Mouse (Mus musculus) limb, embryonic 12.5 days (tissue): ENCODE results near the gene Gm17428. TPM values are rescaled to one million over a fixed set of nuclear protein-coding genes. Genes with fewer than 3 reads are reported as not detected.
"Not testable (repeated sequence)": the region's sequence is repeated elsewhere in the genome, so short reads cannot be mapped to it uniquely, and the experiment has no call there.

Source experiments
- ATAC-seq: fragments of 200-750 bp; cut with Nextera tagmentation; 2 replicates; pipeline ENCODE4 v1.8.0; 2017; ENCODE audit warnings: low read depth, moderate TSS enrichment; ENCODE audit not compliant: insufficient number of reproducible peaks, insufficient read depth, low FRiP score, low TSS enrichment
- H3K27ac ChIP-seq: fragments of 300-500 bp; sonication (generic); 2 replicates; pipeline ENCODE4 v1.5.1; 2016; ENCODE audit warnings: mild to moderate bottlenecking, moderate library complexity
- H3K27me3 ChIP-seq: fragments of 300-500 bp; sonication (generic); 2 replicates; pipeline ENCODE4 v1.6.1; 2016; ENCODE audit warnings: mild to moderate bottlenecking, moderate library complexity
- H3K36me3 ChIP-seq: fragments of 300-500 bp; sonication (generic); 2 replicates; pipeline ENCODE4 v1.6.1; 2016; ENCODE audit warnings: mild to moderate bottlenecking, moderate library complexity
- H3K4me1 ChIP-seq: fragments of 300-500 bp; sonication (generic); replicated peaks from 2 replicates; pipeline ENCODE4 v1.6.1; 2016
- H3K4me2 ChIP-seq: fragments of 300-500 bp; sonication (generic); 2 replicates; pipeline ENCODE4 v1.6.1; 2016; ENCODE audit warnings: mild to moderate bottlenecking, moderate library complexity
- H3K4me3 ChIP-seq: fragments of 300-500 bp; sonication (generic); replicated peaks from 2 replicates; pipeline ENCODE4 v1.5.1; 2016; ENCODE audit warnings: mild to moderate bottlenecking
- H3K9ac ChIP-seq: fragments of 300-500 bp; sonication (generic); replicated peaks from 2 replicates; pipeline ENCODE4 v1.6.1; 2016; ENCODE audit warnings: mild to moderate bottlenecking, moderate library complexity
- H3K9me3 ChIP-seq: fragments of 300-500 bp; sonication (generic); 2 replicates; pipeline ENCODE4 v1.6.1; 2016; ENCODE audit warnings: mild to moderate bottlenecking, moderate library complexity
- WGBS: fragments of 180-500 bp; shearing (Covaris S2); methylation state at CpG from one replicate; pipeline ENCODE4 v1.1.7; 2016; 5-methylcytosine and 5-hydroxymethylcytosine counted together
- polyA plus RNA-seq: library from polyadenylated mRNA; unstranded; fragments of >200 nt; fragmentation: Nextera tagmentation; extraction: Ambion mirVana; gene quantifications from 2 replicates; pipeline ENCODE4 v1.2.1, GENCODE M21; 2016

Gm17428 gene
- polyA plus RNA-seq, 1 experiment from 2014 or later, result not detected

GRCm38 (mm10) chr14:54966320-54966977 is 10.3 kb upstream of the Gm17428 start, which contains the start of gene Myh6:
TSS of gene Myh6 (minus strand) at chr14:54966927.
- no peaks in the 10 kb centered on the region for H3K36me3 ChIP-seq
- no peak within 1 kb of the TSS for H3K4me3 ChIP-seq
- H3K9ac ChIP-seq, result no peak within 1 kb of the TSS
- no peak for ATAC-seq
- H3K4me2 ChIP-seq, result no peak within 1 kb of the TSS
- WGBS, result 61% methylated on average over 7 of the region's 7 CpGs
- no peaks in the 10 kb centered on the region for H3K9me3 ChIP-seq
- H3K27me3 ChIP-seq, result peaks cover 8% of the 10 kb centered on the region
- no peak within 1 kb of the TSS for H3K27ac ChIP-seq
- peaks cover 8% of the 10 kb centered on the region; the same call in 1 of the 2 replicates for H3K4me1 ChIP-seq

DNA sequence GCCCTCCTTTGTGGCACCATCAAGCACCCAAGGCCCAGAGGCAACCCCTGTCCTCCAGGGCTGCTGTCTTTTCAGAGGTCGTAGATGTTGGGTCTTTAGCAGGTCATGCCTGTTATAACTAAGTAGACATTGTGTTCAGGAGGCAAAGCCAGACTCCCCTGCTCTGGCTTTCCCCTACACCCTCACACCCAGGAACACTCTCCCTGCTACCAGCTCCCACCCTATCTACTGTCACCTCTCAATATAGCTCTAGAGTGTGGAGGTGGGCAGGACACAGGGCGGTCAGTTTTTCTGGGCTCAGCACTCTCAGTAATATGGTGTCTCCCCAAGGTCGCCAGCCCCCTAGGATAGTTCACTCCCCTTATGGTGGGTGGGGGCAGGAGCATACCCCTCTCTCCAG is 8.9 kb upstream of the Gm17428 start:
- H3K4me1 ChIP-seq, result peaks cover 8% of the 10 kb centered on the region; the same call in 1 of the 2 replicates
- H3K9ac ChIP-seq, result no peak overlapping the region
- H3K27me3 ChIP-seq, result peaks cover 8% of the 10 kb centered on the region
- H3K27ac ChIP-seq, result no peak overlapping the region
- H3K9me3 ChIP-seq, result no peaks in the 10 kb centered on the region
- no peak for ATAC-seq
- H3K36me3 ChIP-seq, result no peaks in the 10 kb centered on the region
- WGBS, result 78% methylated on average over 3 of the region's 3 CpGs
- no peak overlapping the region for H3K4me2 ChIP-seq
- H3K4me3 ChIP-seq, result no peak overlapping the region

GRCm38 (mm10) chr14:54968344-54968743 is 8.4 kb upstream of the Gm17428 start:
- H3K4me2 ChIP-seq, result no peak overlapping the region
- H3K9ac ChIP-seq, result no peak overlapping the region
- H3K27ac ChIP-seq, result no peak overlapping the region
- peaks cover 8% of the 10 kb centered on the region; the same call in 1 of the 2 replicates for H3K4me1 ChIP-seq
- H3K36me3 ChIP-seq, result no peaks in the 10 kb centered on the region
- no peaks in the 10 kb centered on the region for H3K9me3 ChIP-seq
- H3K27me3 ChIP-seq, result peaks cover 8% of the 10 kb centered on the region
- no peak overlapping the region for H3K4me3 ChIP-seq
- ATAC-seq, result no peak

- not testable (repeated sequence) for H3K4me2 ChIP-seq, H3K9me3 ChIP-seq, ATAC-seq, H3K9ac ChIP-seq, H3K4me1 ChIP-seq, H3K27ac ChIP-seq, H3K4me3 ChIP-seq, H3K36me3 ChIP-seq
- 89% methylated on average over 11 of the region's 11 CpGs for WGBS
- H3K27me3 ChIP-seq, result peaks cover 14% of the 10 kb centered on the region
Observed at GRCm38 (mm10) chr14:54972786-54973185, 3.9 kb upstream of the Gm17428 start.

DNA sequence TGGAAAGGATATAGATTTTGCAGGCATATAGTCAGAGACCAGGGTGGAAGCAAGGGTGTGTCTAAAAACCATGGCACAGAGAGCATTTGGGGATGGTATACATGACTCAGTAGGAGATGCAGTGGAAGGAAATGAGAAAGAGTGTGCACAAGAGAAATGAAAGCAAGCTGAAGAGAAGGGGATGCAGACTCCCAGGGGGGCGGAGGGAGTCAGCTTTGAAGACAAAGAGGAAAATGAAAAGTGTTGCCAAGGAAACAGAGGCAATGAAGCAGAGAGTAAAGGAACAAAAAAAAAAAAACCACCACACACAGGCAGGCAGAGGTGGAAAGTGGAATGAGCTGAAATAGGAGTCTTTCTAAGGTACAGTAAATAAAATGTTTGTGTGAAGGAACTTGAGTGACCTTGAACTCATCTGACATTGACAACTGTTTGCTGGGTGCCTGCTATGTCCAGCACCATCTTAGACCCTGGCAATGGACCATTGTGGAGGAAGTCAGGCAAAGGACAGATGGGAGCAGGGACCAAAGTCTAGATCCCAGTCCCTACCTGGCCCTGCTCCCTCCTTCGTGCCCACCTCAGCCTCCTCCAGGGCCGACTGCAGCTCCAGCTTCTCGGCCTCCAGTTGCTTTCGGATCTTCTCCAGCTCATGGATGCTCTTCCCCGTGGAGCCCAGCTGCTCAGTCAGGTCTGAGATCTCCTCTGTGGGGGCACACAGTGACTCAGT is 2.5 kb upstream of the Gm17428 start:
- ATAC-seq, result no peak
- Histone ChIP-seq H3K4me2 (no peak overlapping the region), H3K27me3 (peaks cover 14% of the 10 kb centered on the region), H3K36me3 (no peaks in the 10 kb centered on the region), H3K4me3 (no peak overlapping the region), H3K9ac (no peak overlapping the region), H3K4me1 (no peaks in the 10 kb centered on the region), H3K27ac (no peak overlapping the region), H3K9me3 (no peaks in the 10 kb centered on the region)
- 80% methylated on average over 6 of the region's 6 CpGs for WGBS

DNA sequence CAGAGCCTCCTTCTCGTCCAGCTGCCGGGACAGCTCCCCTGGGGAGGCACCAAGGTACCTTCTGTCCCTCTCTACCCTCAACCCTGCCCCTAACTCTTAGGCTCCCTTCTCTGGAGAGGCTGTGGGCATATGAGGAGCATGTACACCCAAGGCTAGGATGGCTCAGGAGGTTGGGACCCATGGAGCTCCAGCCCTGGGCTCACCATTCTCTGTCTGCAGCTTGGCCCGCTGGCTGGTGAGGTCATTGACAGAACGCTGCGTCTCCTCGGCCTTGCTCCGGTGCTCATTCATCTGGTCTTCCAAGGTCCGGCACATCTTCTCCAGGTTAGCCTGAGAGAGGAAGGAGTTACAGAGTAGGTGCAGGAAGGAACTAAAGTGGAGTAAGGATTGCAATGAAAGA is 1.9 kb downstream of the Gm17428 start:
- 85% methylated on average over 8 of the region's 8 CpGs for WGBS
- no peak for ATAC-seq
- H3K36me3 ChIP-seq, result no peaks in the 10 kb centered on the region
- no peak overlapping the region for H3K9ac ChIP-seq
- H3K4me2 ChIP-seq, result no peak overlapping the region
- H3K4me3 ChIP-seq, result no peak overlapping the region
- no peaks in the 10 kb centered on the region for H3K9me3 ChIP-seq
- no peak overlapping the region for H3K27ac ChIP-seq
- H3K27me3 ChIP-seq, result peaks cover 10% of the 10 kb centered on the region; the same call in 1 of the 2 replicates
- no peaks in the 10 kb centered on the region for H3K4me1 ChIP-seq

DNA sequence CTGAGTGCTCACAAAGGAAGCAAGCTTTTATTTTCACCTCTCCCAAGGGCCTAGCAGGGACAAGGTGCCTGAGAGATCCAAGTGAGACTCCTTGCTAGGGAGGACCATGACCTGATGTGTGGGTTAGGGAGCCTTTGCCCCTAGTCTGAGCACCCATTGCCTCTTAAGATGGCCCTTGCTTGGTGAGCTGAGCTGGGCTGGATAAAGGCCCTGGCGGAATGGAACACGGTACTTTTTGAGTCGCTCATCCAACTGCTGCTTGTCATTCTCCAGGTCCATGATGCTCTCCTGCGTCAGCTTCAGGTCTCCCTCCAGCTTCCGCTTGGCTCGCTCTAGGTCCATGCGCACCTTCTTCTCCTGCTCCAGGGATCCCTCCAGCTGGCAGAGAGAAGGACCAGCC is 5.2 kb downstream of the Gm17428 start:
- H3K9ac ChIP-seq, result no peak overlapping the region
- H3K9me3 ChIP-seq, result no peaks in the 10 kb centered on the region
- H3K4me3 ChIP-seq, result no peak overlapping the region
- H3K36me3 ChIP-seq, result no peaks in the 10 kb centered on the region
- H3K4me2 ChIP-seq, result no peak overlapping the region
- no peak overlapping the region for H3K27ac ChIP-seq
- no peaks in the 10 kb centered on the region for H3K4me1 ChIP-seq
- WGBS, result 93% methylated on average over 7 of the region's 7 CpGs
- ATAC-seq, result no peak
- no peaks in the 10 kb centered on the region; the same call in 1 of the 2 replicates for H3K27me3 ChIP-seq

DNA sequence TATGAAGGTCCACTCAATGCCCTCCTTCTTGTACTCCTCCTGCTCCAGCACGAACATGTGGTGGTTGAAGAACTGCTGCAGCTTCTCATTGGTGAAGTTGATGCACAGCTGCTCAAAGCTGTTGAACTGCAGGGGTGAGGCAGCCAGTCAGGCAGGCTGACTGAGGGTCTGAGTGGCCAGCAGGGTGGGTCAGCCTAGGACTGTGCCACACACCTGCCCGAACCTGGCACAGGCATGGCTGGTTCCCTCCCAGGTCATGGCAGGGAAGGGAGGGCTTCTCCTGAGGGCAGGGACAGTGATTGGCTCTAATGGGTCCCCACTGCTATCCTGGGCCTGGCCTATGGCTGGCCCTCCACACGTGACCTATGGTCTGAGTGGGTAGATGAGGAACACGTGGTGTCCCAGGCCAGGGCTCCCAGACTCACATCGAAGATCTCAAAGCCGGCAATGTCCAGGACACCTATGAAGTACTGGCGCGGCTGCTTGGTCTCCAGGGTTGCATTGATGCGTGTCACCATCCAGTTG is 11.7 kb downstream of the Gm17428 start:
- H3K36me3 ChIP-seq, H3K4me3 ChIP-seq, H3K9ac ChIP-seq, H3K4me1 ChIP-seq, H3K9me3 ChIP-seq, ATAC-seq, H3K27ac ChIP-seq, H3K27me3 ChIP-seq, H3K4me2 ChIP-seq: not testable (repeated sequence)
- 84% methylated on average over 9 of the region's 9 CpGs for WGBS

DNA sequence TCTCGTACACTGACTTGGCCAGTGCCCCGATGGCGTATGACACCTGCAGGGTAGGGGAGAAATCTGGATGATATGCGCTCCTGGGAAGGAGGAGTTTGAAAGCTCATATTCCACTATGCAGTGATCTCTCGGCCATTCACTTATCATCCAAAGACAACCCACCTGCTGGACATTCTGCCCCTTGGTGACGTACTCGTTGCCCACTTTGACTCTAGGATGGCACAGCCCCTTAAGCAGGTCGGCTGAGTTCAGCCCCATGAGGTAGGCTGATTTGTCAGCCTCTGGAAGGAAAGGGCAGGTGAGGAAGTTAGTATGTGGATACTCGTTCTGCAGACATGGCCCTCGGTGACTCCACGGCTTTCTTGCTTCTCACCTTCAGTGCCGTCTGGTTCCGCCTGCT is 12.1 kb downstream of the Gm17428 start:
- no peak overlapping the region for H3K4me3 ChIP-seq
- WGBS, result 87% methylated on average over 13 of the region's 13 CpGs
- ATAC-seq, result no peak
- H3K4me1 ChIP-seq, result no peaks in the 10 kb centered on the region
- H3K27ac ChIP-seq, result no peak overlapping the region
- no peaks in the 10 kb centered on the region for H3K9me3 ChIP-seq
- H3K36me3 ChIP-seq, result no peaks in the 10 kb centered on the region
- H3K27me3 ChIP-seq, result no peaks in the 10 kb centered on the region
- H3K9ac ChIP-seq, result no peak overlapping the region
- no peak overlapping the region for H3K4me2 ChIP-seq

GRCm38 (mm10) chr14:54989886-54990441 is 13.2 kb downstream of the Gm17428 start:
- H3K9me3 ChIP-seq, result no peaks in the 10 kb centered on the region
- H3K36me3 ChIP-seq, result no peaks in the 10 kb centered on the region
- no peak overlapping the region for H3K4me2 ChIP-seq
- 91% methylated on average over 8 of the region's 8 CpGs for WGBS
- H3K9ac ChIP-seq, result no peak overlapping the region
- no peak for ATAC-seq
- H3K4me1 ChIP-seq, result peaks cover 9% of the 10 kb centered on the region; the same call in 1 of the 2 replicates
- no peaks in the 10 kb centered on the region for H3K27me3 ChIP-seq
- no peak overlapping the region for H3K27ac ChIP-seq
- no peak overlapping the region for H3K4me3 ChIP-seq

DNA sequence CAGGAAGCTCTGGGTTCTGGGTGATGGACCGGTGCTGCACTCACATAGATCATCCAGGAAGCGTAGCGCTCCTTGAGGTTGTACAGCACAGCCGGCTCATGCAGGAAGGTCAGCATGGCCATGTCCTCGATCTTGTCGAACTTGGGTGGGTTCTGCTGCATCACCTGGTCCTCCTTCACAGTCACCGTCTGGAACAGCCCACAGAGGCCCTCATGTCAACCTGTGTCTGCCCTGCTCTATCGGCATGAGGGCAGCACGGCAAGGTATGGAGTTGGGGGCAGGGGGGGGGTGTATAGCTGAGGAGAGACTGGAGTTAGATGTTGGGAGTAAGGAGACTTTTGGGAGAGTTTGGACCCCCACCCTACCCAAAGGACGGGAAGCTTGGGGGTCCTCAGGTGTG is 15.5 kb downstream of the Gm17428 start:
- Histone ChIP-seq H3K36me3 (no peaks in the 10 kb centered on the region), H3K27ac (no peak overlapping the region), H3K27me3 (no peaks in the 10 kb centered on the region), H3K9ac (no peak overlapping the region), H3K4me1 (peaks cover 18% of the 10 kb centered on the region), H3K9me3 (no peaks in the 10 kb centered on the region), H3K4me2 (no peak overlapping the region), H3K4me3 (no peak overlapping the region)
- ATAC-seq, result no peak
- 87% methylated on average over 10 of the region's 10 CpGs for WGBS
